Mouse (Mus musculus) c-Kit-positive CD71-positive TER-119-positive erythroid progenitor cells, embryonic 14.5 days (primary cell): Measurements from ENCODE around the gene Mettl9.
"Not testable (repeated sequence)": the region's sequence is repeated elsewhere in the genome, so short reads cannot be mapped to it uniquely, and the experiment has no call there.

Experiments used
- DNase-seq: peaks from one replicate; pipeline ENCODE4 v3.0.0-alpha.2; 2013; ENCODE audit warnings: low spot score

The Mettl9 gene

GRCm38 (mm10) chr7:121033856-121034652 is at the start of gene Mettl9:
Gene Mettl9, plus strand, starts transcription at chr7:121034445.
- DNase-seq = peak; percentile 92

GRCm38 (mm10) chr7:120991191-120991590 is 43.1 kb upstream of the Mettl9 start:
- no peak for DNase-seq

- DNase-seq = no peak
Measured at GRCm38 (mm10) chr7:120999021-120999530, 35.2 kb upstream of the Mettl9 start.

- no peak for DNase-seq
Measured at GRCm38 (mm10) chr7:121000065-121000822, 34.0 kb upstream of the Mettl9 start.

- no peak for DNase-seq
Measured at GRCm38 (mm10) chr7:121001879-121002278, 32.4 kb upstream of the Mettl9 start.

- no peak for DNase-seq
Measured at GRCm38 (mm10) chr7:121002407-121002928, 31.8 kb upstream of the Mettl9 start.

GRCm38 (mm10) chr7:121003793-121004418 is 30.3 kb upstream of the Mettl9 start:
- DNase-seq = no peak

GRCm38 (mm10) chr7:121011794-121012689 is 22.2 kb upstream of the Mettl9 start:
- no peak for DNase-seq

- no peak for DNase-seq
Measured at GRCm38 (mm10) chr7:121014486-121014885, 19.8 kb upstream of the Mettl9 start.

- no peak for DNase-seq
Measured at GRCm38 (mm10) chr7:121018778-121019177, 15.5 kb upstream of the Mettl9 start.

- no peak for DNase-seq
Measured at GRCm38 (mm10) chr7:121020277-121020676, 14.0 kb upstream of the Mettl9 start.

GRCm38 (mm10) chr7:121025221-121026008 is 8.8 kb upstream of the Mettl9 start:
- DNase-seq = no peak

- no peak for DNase-seq
Measured at GRCm38 (mm10) chr7:121026300-121026699, 7.9 kb upstream of the Mettl9 start.

- not testable (repeated sequence) for DNase-seq
Measured at GRCm38 (mm10) chr7:121029947-121030346, 4.3 kb upstream of the Mettl9 start.

- no peak for DNase-seq
Measured at GRCm38 (mm10) chr7:121034701-121035141, 476 bp downstream of the Mettl9 start.

GRCm38 (mm10) chr7:121035161-121035721 is 996 bp downstream of the Mettl9 start:
- DNase-seq = peak; percentile 34

- no peak for DNase-seq
Measured at GRCm38 (mm10) chr7:121040595-121040994, 6.3 kb downstream of the Mettl9 start.

GRCm38 (mm10) chr7:121041989-121042388 is 7.7 kb downstream of the Mettl9 start:
- no peak for DNase-seq

GRCm38 (mm10) chr7:121043004-121043403 is 8.8 kb downstream of the Mettl9 start:
- DNase-seq = no peak

GRCm38 (mm10) chr7:121043510-121043909 is 9.3 kb downstream of the Mettl9 start:
- DNase-seq = no peak
